Mouse (Mus musculus): ENCODE results near the gene Smim15. TPM values are rescaled to one million over a fixed set of nuclear protein-coding genes. Genes with fewer than 3 reads are reported as not detected.

Gene Smim15
- polyA plus RNA-seq, 1 experiment from 2014 or later, result 32.3 TPM

GRCm38 (mm10) chr13:108094681-108095080, 50.4 kb downstream of the Smim15 start:
- H3K9me3 ChIP-seq (replicated peaks; ENCODE audit: control insufficient read depth, low read length), result no peaks in the 10 kb centered on the region
- H3K9ac ChIP-seq (ENCODE audit: low read depth, low read length), result no peak overlapping the region
- ATAC-seq (replicated peaks; ENCODE audit: insufficient number of reproducible peaks, low FRiP score, low TSS enrichment), result no peak
- H3K4me1 ChIP-seq (ENCODE audit: control insufficient read depth, insufficient read depth, low read length), result 0 out of 2 replicates have a peak, but pooled peaks cover 3% of the 10 kb centered on the region
- 80% methylated on average over 5 of the region's 5 CpGs for WGBS (ENCODE audit: insufficient replicate concordance)
- no peaks in the 10 kb centered on the region for H3K36me3 ChIP-seq (ENCODE audit: control insufficient read depth, insufficient read depth, low read length)
- no peak overlapping the region for H3K4me2 ChIP-seq
- no peaks in the 10 kb centered on the region for H3K27me3 ChIP-seq (ENCODE audit: control insufficient read depth, insufficient read depth, low read length)
- H3K27ac ChIP-seq (ENCODE audit: low read depth, low read length), result no peak overlapping the region
- H3K4me3 ChIP-seq (ENCODE audit: low read depth, low read length), result no peak overlapping the region

GRCm38 (mm10) chr13:108095617-108096016, 51.4 kb downstream of the Smim15 start:
- Histone ChIP-seq H3K36me3 (ENCODE audit: control insufficient read depth, insufficient read depth, low read length) (no peaks in the 10 kb centered on the region), H3K27me3 (ENCODE audit: control insufficient read depth, insufficient read depth, low read length) (no peaks in the 10 kb centered on the region), H3K9ac (ENCODE audit: low read depth, low read length) (no peak overlapping the region), H3K4me3 (ENCODE audit: low read depth, low read length) (no peak overlapping the region), H3K9me3 (replicated peaks; ENCODE audit: control insufficient read depth, low read length) (no peaks in the 10 kb centered on the region), H3K4me2 (no peak overlapping the region), H3K4me1 (ENCODE audit: control insufficient read depth, insufficient read depth, low read length) (0 out of 2 replicates have a peak, but pooled peaks cover 3% of the 10 kb centered on the region), H3K27ac (ENCODE audit: low read depth, low read length) (no peak overlapping the region)
- WGBS (ENCODE audit: insufficient replicate concordance), result 77% methylated on average over 7 of the region's 7 CpGs
- ATAC-seq (replicated peaks; ENCODE audit: insufficient number of reproducible peaks, low FRiP score, low TSS enrichment), result no peak

DNA sequence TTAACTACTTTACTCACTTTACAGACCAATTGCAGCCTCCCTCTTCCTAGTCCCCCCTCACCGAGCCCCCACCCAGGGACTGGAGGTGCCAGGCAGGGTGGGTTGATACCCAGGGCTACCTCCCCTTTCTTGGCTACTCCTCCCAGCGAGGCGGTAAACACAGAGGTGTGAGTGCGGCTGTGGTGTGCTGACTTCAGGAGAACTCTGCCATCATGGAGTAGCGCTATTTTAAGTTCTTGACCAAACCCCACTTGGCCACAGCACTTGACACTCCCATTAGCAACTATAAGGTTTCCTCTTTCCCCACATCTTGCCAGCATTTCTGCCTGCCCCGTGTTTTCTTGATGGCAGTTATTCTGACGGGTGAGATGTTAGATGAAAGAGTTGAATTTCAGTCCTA, 52.2 kb downstream of the Smim15 start:
- H3K27me3 ChIP-seq (ENCODE audit: control insufficient read depth, insufficient read depth, low read length), result no peaks in the 10 kb centered on the region
- 47% methylated on average over 7 of the region's 7 CpGs for WGBS (ENCODE audit: insufficient replicate concordance)
- no peaks in the 10 kb centered on the region for H3K36me3 ChIP-seq (ENCODE audit: control insufficient read depth, insufficient read depth, low read length)
- H3K4me1 ChIP-seq (ENCODE audit: control insufficient read depth, insufficient read depth, low read length), result 0 out of 2 replicates have a peak, but pooled peaks cover 6% of the 10 kb centered on the region
- no peak overlapping the region for H3K27ac ChIP-seq (ENCODE audit: low read depth, low read length)
- no peak overlapping the region for H3K4me3 ChIP-seq (ENCODE audit: low read depth, low read length)
- ATAC-seq (replicated peaks; ENCODE audit: insufficient number of reproducible peaks, low FRiP score, low TSS enrichment), result no peak
- no peak overlapping the region for H3K9ac ChIP-seq (ENCODE audit: low read depth, low read length)
- no peaks in the 10 kb centered on the region for H3K9me3 ChIP-seq (replicated peaks; ENCODE audit: control insufficient read depth, low read length)
- no peak overlapping the region for H3K4me2 ChIP-seq

Other genes with a start within 250 kb of the Smim15 start
- gene Ndufaf2, start 114.2 kb downstream of the Smim15 start, polyA plus RNA-seq (2014; fragmentation: Nextera tagmentation; extraction: Ambion mirVana), result 64.1 and 65.3 TPM in 2 replicates
- gene Ercc8, start 114.3 kb downstream of the Smim15 start, polyA plus RNA-seq (2014; fragmentation: Nextera tagmentation; extraction: Ambion mirVana), result 14.5 and 14.7 TPM in 2 replicates
- gene Elovl7, start 170.0 kb downstream of the Smim15 start, polyA plus RNA-seq (2014; fragmentation: Nextera tagmentation; extraction: Ambion mirVana), result 0.96 and 1.5 TPM in 2 replicates